Comparison of ENCODE assay signal across 26 mouse cellular contexts in the genomic region with DNA sequence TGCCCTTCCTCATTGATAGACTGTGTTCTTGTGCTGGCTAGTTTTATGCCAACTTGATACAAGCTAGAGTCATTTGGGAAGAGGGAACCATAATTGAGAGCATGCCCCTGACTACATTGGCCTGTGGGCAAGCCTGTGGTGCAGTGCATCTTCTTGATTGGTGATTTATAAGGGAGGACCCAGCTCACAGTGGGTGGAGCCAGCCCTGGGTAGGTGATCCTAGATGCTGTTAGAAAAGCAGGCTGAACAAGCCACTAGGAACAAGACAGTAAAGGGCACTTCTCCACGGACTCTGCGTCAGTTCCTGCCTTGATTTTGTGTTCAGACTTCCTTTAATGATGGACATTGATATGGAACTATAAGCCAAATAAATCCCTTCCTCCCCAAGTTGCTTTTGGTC.
"Had no signal": no experiment of that assay in that cellular context is flagged by ENCODE, and none has a peak within 500 bp of the region (broad histone marks: within the 10 kb centered on the region; RNA-seq: fewer than 3 reads in every experiment).

No protein-coding gene starts in this region.

- H3K9me3 ChIP-seq: heart, embryonic 13.5 days; heart, embryonic 15.5 days; hindbrain, embryonic 10.5 days; hindbrain, embryonic 12.5 days; kidney, embryonic 15.5 days; limb, embryonic 13.5 days; limb, embryonic 15.5 days had no signal

- DNase-seq: gastrocnemius, adult 2 months; gastrocnemius, postnatal 10 days; gastrocnemius, postnatal 25 days; heart, postnatal 14 days; heart, postnatal 4 days; kidney, adult 11 months; kidney, adult 2 months; kidney, adult 9 months; kidney, postnatal 14 days; kidney, postnatal 36 days; layer of hippocampus, adult 9-11 months; layer of hippocampus, postnatal 36 days; left cerebral cortex, postnatal 4 days had no signal

- H3K9ac ChIP-seq: heart, embryonic 13.5 days; heart, embryonic 15.5 days; hindbrain, embryonic 12.5 days; hindbrain, embryonic 14.5 days; kidney, embryonic 15.5 days; limb, embryonic 13.5 days; limb, embryonic 15.5 days had no signal

- H3K4me3 ChIP-seq: gastrocnemius, adult 2 months; heart, embryonic 13.5 days; heart, embryonic 15.5 days; hindbrain, embryonic 10.5 days; hindbrain, embryonic 12.5 days; kidney, embryonic 15.5 days; limb, embryonic 13.5 days; limb, embryonic 15.5 days had no signal

- H3K4me2 ChIP-seq: heart, embryonic 11.5 days; heart, embryonic 13.5 days; heart, embryonic 15.5 days; hindbrain, embryonic 12.5 days; hindbrain, embryonic 14.5 days; kidney, embryonic 15.5 days; limb, embryonic 13.5 days; limb, embryonic 15.5 days had no signal

- H3K27me3 ChIP-seq: heart, embryonic 13.5 days; heart, embryonic 15.5 days; hindbrain, embryonic 12.5 days; kidney, embryonic 15.5 days; limb, embryonic 13.5 days; limb, embryonic 15.5 days had no signal

- ATAC-seq: forebrain, embryonic 16.5 days; hindbrain, embryonic 16.5 days; intestine, embryonic 16.5 days had no signal

- H3K36me3 ChIP-seq: heart, embryonic 13.5 days; heart, embryonic 15.5 days; hindbrain, embryonic 10.5 days; hindbrain, embryonic 12.5 days; kidney, embryonic 15.5 days; limb, embryonic 13.5 days; limb, embryonic 15.5 days had no signal

- H3K27ac ChIP-seq: gastrocnemius, adult 2 months; heart, embryonic 13.5 days; heart, embryonic 15.5 days; hindbrain, embryonic 12.5 days; hindbrain, embryonic 14.5 days; kidney, embryonic 15.5 days; kidney, postnatal 0 days; limb, embryonic 13.5 days; limb, embryonic 15.5 days had no signal
